Comparison of ENCODE assay signal across 16 mouse cellular contexts in genomic region chr13:97841503-97841902, GRCm38 (mm10).
"Had no signal": no experiment of that assay in that cellular context is flagged by ENCODE, and none has a peak within 500 bp of the region (broad histone marks: within the 10 kb centered on the region; RNA-seq: fewer than 3 reads in every experiment).

No protein-coding gene starts in this region.

- H3K4me3 ChIP-seq: layer of hippocampus, adult 2 months; liver, embryonic 13.5 days; midbrain, embryonic 12.5 days; midbrain, embryonic 15.5 days; neural tube, embryonic 12.5 days; neural tube, embryonic 15.5 days had no signal

- H3K27me3 ChIP-seq: liver, embryonic 13.5 days; midbrain, embryonic 15.5 days; neural tube, embryonic 12.5 days; neural tube, embryonic 15.5 days had no signal

- H3K36me3 ChIP-seq: liver, embryonic 13.5 days; midbrain, embryonic 12.5 days; midbrain, embryonic 15.5 days; neural tube, embryonic 12.5 days; neural tube, embryonic 15.5 days had no signal

- DNase-seq: kidney, postnatal 14 days; layer of hippocampus, adult 9-11 months; liver, embryonic 13.5 days; lung, adult 2 months; lung, postnatal 14 days; right cerebral cortex, adult 18-20 months; right cerebral cortex, postnatal 14 days; right cerebral cortex, postnatal 4 days; thymus, adult 2 months; thymus, postnatal 14 days; thymus, postnatal 4 days had no signal

- ATAC-seq: midbrain, embryonic 15.5 days had no signal
